Mouse (Mus musculus): Measurements from ENCODE around the gene Slc2a9. TPM values are rescaled to one million over a fixed set of nuclear protein-coding genes. Genes with fewer than 3 reads are reported as not detected.

Slc2a9 gene
- total and polyA plus RNA-seq, 3 experiments: 1.6 to 2.8 (median 2.3) TPM

DNA sequence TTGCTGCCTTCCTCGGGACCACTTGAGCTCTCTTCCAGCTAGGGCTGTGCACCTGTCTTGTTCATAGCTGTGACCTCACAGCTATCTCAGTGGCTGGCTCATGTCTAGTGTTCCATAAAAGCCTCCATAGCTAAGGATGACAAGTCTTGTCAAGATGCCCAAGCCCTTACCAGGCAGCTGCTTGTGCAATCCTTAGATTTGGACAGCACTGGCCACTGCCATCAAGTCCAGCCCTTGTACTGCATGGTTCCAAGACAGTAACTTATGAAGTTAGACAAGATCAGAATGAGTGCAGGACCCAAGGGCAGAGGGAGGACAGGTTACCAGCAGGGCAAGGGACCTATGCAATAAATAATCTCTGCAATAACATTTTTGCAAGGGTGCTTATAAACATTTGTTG is 1.2 kb upstream of the Slc2a9 start:
- Histone ChIP-seq H3K9me3 (replicated peaks; ENCODE audit: low read length) (no peaks in the 10 kb centered on the region), H3K9ac (ENCODE audit: insufficient read depth, low read depth) (no peak overlapping the region), H3K27ac (ENCODE audit: insufficient read depth, low read depth) (no peak overlapping the region), H3K4me3 (replicated peaks in 1 of 3; ENCODE audit: low read depth in 2 of 3, low read length in 2 of 3, poor library complexity in 1 of 3) (no peak overlapping the region), H3K27me3 (replicated peaks) (no peaks in the 10 kb centered on the region), H3K36me3 (replicated peaks in 1 of 2; ENCODE audit: control insufficient read depth in 1 of 2, insufficient read depth in 1 of 2, low read length in 1 of 2) (no peaks in the 10 kb centered on the region), H3K4me2 (ENCODE audit: insufficient read depth, low read depth, poor library complexity, severe bottlenecking) (no peak overlapping the region), H3K79me2 (replicated peaks; ENCODE audit: control insufficient read depth, extremely low read depth, insufficient read depth, poor library complexity, severe bottlenecking) (no peaks in the 10 kb centered on the region), H3K4me1 (ENCODE audit: control insufficient read depth in 1 of 2, insufficient read depth in 2 of 2) (peaks cover 0 to 37% of the 10 kb centered on the region in 2 experiments; a peak in 2 of 4 replicates)
- in situ Hi-C loops (cut with MboI; ENCODE audit: low pct_ligation_motif_present, low pct_unique_long_range_greater_than_20kb, low sequenced_read_pairs): loop anchor here (10.0 kb wide), 1 partner anchor 199 kb away; no protein-coding TSS in a partner anchor
- no peak for DNase-seq (ENCODE audit: extremely low read depth)
- dilution Hi-C loops (cut with MboI; ENCODE audit: extremely low pct_ligation_motif_present, extremely low pct_unique_long_range_greater_than_20kb, low sequenced_read_pairs): no loop called here
- no peak for TF ChIP-seq ZKSCAN1 (IDR thresholded peaks at IDR 0.05; ENCODE audit: borderline replicate concordance, low read depth, low read length)

DNA sequence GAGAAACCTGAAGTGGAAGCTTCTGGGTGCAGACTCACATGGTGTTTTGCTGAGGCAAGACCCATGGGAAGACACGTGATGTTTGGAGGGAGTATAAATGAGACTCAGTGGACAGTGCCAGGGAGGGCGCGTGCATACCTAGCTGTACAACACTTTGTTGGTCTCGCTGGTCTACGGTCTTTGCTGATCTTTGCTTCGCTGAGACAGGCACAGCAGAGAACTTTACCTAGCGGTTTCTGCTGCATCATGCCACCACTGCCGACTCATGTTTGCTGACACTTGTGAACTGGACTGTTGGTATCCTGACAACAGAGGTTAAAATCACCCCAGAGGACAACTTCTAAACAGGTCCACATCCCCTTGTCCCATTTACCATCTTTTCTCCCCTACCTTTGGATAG is 2.9 kb downstream of the Slc2a9 start:
- H3K4me1 ChIP-seq (ENCODE audit: control insufficient read depth in 1 of 2, insufficient read depth in 2 of 2): peaks cover 0 to 36% of the 10 kb centered on the region in 2 experiments; a peak in 2 of 4 replicates
- no peak overlapping the region for H3K4me2 ChIP-seq (ENCODE audit: insufficient read depth, low read depth, poor library complexity, severe bottlenecking)
- H3K36me3 ChIP-seq (replicated peaks in 1 of 2; ENCODE audit: control insufficient read depth in 1 of 2, insufficient read depth in 1 of 2, low read length in 1 of 2): no peaks in the 10 kb centered on the region
- TF ChIP-seq USF2 (conservative IDR thresholded peaks at IDR 0.05; ENCODE audit: low read depth, low read length): no peak
- TF ChIP-seq RAD21 (IDR thresholded peaks at IDR 0.05; ENCODE audit: low read depth, low read length): no peak
- no peak for TF ChIP-seq ELF1 (IDR thresholded peaks at IDR 0.05; ENCODE audit: low read depth, low read length)
- no peak for TF ChIP-seq BHLHE40 (IDR thresholded peaks at IDR 0.05; ENCODE audit: low read depth, low read length)
- no peak for TF ChIP-seq IRF4 (IDR thresholded peaks at IDR 0.05; ENCODE audit: low read depth, low read length)
- no peak for TF ChIP-seq NELFE (IDR thresholded peaks at IDR 0.05; ENCODE audit: low read depth, low read length)
- TF ChIP-seq ZMIZ1 (IDR thresholded peaks at IDR 0.05; ENCODE audit: low read depth, low read length): no peak
- no peak for TF ChIP-seq MAFK (IDR thresholded peaks at IDR 0.05; ENCODE audit: insufficient replicate concordance, low read length)
- TF ChIP-seq UBTF (IDR thresholded peaks at IDR 0.05; ENCODE audit: low read depth, low read length): no peak
- no peak for TF ChIP-seq ZKSCAN1 (IDR thresholded peaks at IDR 0.05; ENCODE audit: borderline replicate concordance, low read depth, low read length)
- dilution Hi-C loops (cut with MboI; ENCODE audit: extremely low pct_ligation_motif_present, extremely low pct_unique_long_range_greater_than_20kb, low sequenced_read_pairs) (no loop called here), in situ Hi-C loops (cut with MboI; ENCODE audit: low pct_ligation_motif_present, low pct_unique_long_range_greater_than_20kb, low sequenced_read_pairs) (loop anchor here (10.0 kb wide), 1 partner anchor 195 kb away; no protein-coding TSS in a partner anchor)
- no peak overlapping the region for H3K9ac ChIP-seq (ENCODE audit: insufficient read depth, low read depth)
- H3K27me3 ChIP-seq (replicated peaks): no peaks in the 10 kb centered on the region
- H3K79me2 ChIP-seq (replicated peaks; ENCODE audit: control insufficient read depth, extremely low read depth, insufficient read depth, poor library complexity, severe bottlenecking): no peaks in the 10 kb centered on the region
- DNase-seq (ENCODE audit: extremely low read depth): no peak
- peaks cover 2% of the 10 kb centered on the region for H3K9me3 ChIP-seq (replicated peaks; ENCODE audit: low read length)
- H3K27ac ChIP-seq (ENCODE audit: insufficient read depth, low read depth): no peak overlapping the region
- H3K4me3 ChIP-seq (replicated peaks in 1 of 3; ENCODE audit: low read depth in 2 of 3, low read length in 2 of 3, poor library complexity in 1 of 3): no peak overlapping the region

DNA sequence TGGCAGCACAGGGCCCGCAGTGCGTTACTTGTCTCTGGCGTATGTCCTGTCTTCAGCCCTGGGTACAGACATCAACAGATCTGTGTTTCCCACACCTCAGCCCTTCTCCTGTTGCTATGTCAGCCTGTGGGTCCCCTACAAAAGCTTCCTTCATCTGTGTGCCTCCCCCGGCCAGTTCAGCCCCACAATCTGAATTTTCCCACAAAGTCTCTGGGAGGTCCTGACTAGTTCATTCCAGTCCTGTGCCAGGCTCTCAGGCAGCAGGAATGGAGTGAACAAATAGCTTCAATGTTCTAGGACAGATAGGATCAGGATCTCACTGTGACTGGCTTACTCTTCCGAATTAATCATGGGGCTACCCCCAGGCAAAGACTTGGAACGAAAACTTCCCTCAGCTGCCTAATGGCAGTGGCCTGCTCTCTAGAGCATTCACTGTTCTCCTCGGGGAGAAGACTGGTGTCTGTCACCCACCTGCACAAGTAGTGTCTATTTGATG is 3.6 kb downstream of the Slc2a9 start:
- H3K4me1 ChIP-seq (ENCODE audit: control insufficient read depth in 1 of 2, insufficient read depth in 2 of 2): peaks cover 0 to 29% of the 10 kb centered on the region in 2 experiments; a peak in 2 of 4 replicates
- in situ Hi-C loops (cut with MboI; ENCODE audit: low pct_ligation_motif_present, low pct_unique_long_range_greater_than_20kb, low sequenced_read_pairs): no loop called here
- TF ChIP-seq GABPA (IDR thresholded peaks at IDR 0.05; ENCODE audit: insufficient replicate concordance, low read depth, low read length) (no peak), POLR2A (IDR thresholded peaks at IDR 0.05; ENCODE audit: low read depth, low read length) (no peak)

More for the DNA sequence above, 3.6 kb downstream of the Slc2a9 start:
- Histone ChIP-seq H3K9me3 (replicated peaks; ENCODE audit: low read length) (peaks cover 4% of the 10 kb centered on the region), H3K36me3 (replicated peaks in 1 of 2; ENCODE audit: control insufficient read depth in 1 of 2, insufficient read depth in 1 of 2, low read length in 1 of 2) (no peaks in the 10 kb centered on the region), H3K79me2 (replicated peaks; ENCODE audit: control insufficient read depth, extremely low read depth, insufficient read depth, poor library complexity, severe bottlenecking) (no peaks in the 10 kb centered on the region), H3K27me3 (replicated peaks) (no peaks in the 10 kb centered on the region), H3K9ac (ENCODE audit: insufficient read depth, low read depth) (no peak overlapping the region), H3K27ac (ENCODE audit: insufficient read depth, low read depth) (no peak overlapping the region), H3K4me3 (replicated peaks in 1 of 3; ENCODE audit: low read depth in 2 of 3, low read length in 2 of 3, poor library complexity in 1 of 3) (no peak overlapping the region), H3K4me2 (ENCODE audit: insufficient read depth, low read depth, poor library complexity, severe bottlenecking) (no peak overlapping the region)
- peak; percentile 20 for DNase-seq (ENCODE audit: extremely low read depth)
- dilution Hi-C loops (cut with MboI; ENCODE audit: extremely low pct_ligation_motif_present, extremely low pct_unique_long_range_greater_than_20kb, low sequenced_read_pairs): no loop called here

All from CH12.LX (cell line).